Mouse (Mus musculus): ENCODE measurements around the gene Enox1. TPM values are rescaled to one million over a fixed set of nuclear protein-coding genes. Genes with fewer than 3 reads are reported as not detected.

Gene Enox1
- polyA plus RNA-seq, 1 experiment: 1.1 TPM

DNA sequence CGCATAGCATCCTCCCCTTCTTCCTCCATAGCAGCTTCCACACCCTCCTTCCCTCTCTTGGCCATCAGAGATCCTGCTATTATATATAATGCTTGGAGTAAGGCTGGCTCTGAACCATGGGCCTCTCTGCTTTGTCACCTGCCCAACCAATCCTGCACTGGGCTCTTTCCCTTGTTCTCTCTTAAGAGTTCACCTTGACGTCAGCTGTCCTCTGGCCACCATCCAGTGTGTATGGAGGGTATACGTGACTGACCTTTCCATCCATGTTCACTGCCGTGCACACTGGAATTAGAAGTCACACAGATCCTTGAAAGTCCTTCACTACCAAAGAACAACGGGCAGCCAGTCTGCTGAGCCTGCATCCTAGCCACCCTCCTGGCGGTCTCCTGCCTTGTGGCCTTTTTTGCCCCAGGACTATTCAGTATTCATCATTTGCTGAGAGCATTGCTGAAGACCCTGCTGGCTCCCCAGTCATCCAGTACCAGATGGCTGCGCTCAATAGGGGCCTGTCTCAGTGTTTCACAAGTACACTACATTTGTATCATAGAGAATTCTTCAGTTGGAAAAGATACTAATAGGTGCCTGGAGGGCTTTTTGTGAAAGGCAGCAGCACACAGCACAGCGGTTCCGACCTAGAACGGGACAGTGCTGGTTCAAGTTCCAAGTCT lies 526.5 kb downstream of the Enox1 start:
- 90% methylated on average over 10 of the region's 10 CpGs for WGBS
- Histone ChIP-seq H3K4me1 (ENCODE audit: control insufficient read depth, insufficient read depth, low read length) (no peaks in the 10 kb centered on the region), H3K4me3 (ENCODE audit: insufficient read depth, low read depth, low read length) (no peak overlapping the region), H3K36me3 (ENCODE audit: control insufficient read depth, insufficient read depth, low read length) (no peaks in the 10 kb centered on the region), H3K27me3 (replicated peaks; ENCODE audit: control insufficient read depth, insufficient read depth, low read length) (no peaks in the 10 kb centered on the region), H3K27ac (ENCODE audit: insufficient read depth, low read depth, low read length) (no peak overlapping the region)
- TF ChIP-seq POLR2A (IDR thresholded peaks at IDR 0.05; ENCODE audit: low read depth, low read length) (no peak), CTCF (conservative IDR thresholded peaks at IDR 0.05; ENCODE audit: insufficient read depth, insufficient read length, low read depth, low read length) (no peak)
- DNase-seq: no peak

DNA sequence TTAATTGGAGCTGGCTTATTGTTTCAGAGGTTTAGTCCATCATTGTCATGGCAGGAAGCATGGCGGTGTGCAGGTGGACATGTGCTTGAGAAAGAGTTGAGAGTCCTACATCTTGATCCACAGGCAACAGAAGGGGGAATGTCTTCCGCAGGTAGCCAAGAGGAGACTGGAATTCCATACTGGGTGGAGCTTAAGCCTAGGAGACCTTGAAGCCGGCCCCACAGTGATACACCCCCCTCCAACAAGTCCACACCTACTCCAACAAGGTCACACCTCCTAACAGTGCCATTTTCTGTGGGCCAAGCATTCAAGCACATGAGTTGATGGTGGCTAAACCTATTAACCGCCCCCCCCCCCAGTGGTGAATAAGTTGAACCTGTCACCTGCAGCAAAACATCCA lies 533.3 kb downstream of the Enox1 start:
- Histone ChIP-seq H3K4me1 (ENCODE audit: control insufficient read depth, insufficient read depth, low read length) (no peaks in the 10 kb centered on the region), H3K27ac (ENCODE audit: insufficient read depth, low read depth, low read length) (no peak overlapping the region), H3K27me3 (replicated peaks; ENCODE audit: control insufficient read depth, insufficient read depth, low read length) (no peaks in the 10 kb centered on the region), H3K36me3 (ENCODE audit: control insufficient read depth, insufficient read depth, low read length) (no peaks in the 10 kb centered on the region), H3K4me3 (ENCODE audit: insufficient read depth, low read depth, low read length) (no peak overlapping the region)
- no peak for DNase-seq
- no peak for TF ChIP-seq CTCF (conservative IDR thresholded peaks at IDR 0.05; ENCODE audit: insufficient read depth, insufficient read length, low read depth, low read length)
- no peak for TF ChIP-seq POLR2A (IDR thresholded peaks at IDR 0.05; ENCODE audit: low read depth, low read length)
- 90% methylated on average over 4 of the region's 4 CpGs for WGBS

DNA sequence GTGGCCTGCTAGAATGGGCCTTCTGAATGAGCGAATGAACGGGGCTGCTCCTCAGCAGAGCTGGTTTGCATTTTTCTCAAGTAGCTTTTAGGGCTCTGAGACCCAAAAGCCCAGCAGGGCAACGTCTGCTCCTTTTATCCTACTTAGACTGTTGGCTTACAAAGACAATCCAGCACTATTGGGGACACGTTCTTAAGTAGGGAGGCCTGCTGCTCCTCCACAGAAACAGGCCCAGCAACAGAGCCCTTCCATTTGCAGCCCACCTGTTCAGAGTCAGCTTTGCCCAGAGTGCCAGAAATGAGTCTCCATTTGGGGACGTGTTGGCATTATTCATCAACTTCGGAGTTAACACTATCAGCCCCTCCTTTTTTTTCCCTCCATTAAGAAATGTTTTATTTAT lies 548.4 kb downstream of the Enox1 start:
- 89% methylated on average over 6 of the region's 6 CpGs for WGBS
- TF ChIP-seq POLR2A (IDR thresholded peaks at IDR 0.05; ENCODE audit: low read depth, low read length) (no peak), CTCF (conservative IDR thresholded peaks at IDR 0.05; ENCODE audit: insufficient read depth, insufficient read length, low read depth, low read length) (no peak)
- no peak for DNase-seq

DNA sequence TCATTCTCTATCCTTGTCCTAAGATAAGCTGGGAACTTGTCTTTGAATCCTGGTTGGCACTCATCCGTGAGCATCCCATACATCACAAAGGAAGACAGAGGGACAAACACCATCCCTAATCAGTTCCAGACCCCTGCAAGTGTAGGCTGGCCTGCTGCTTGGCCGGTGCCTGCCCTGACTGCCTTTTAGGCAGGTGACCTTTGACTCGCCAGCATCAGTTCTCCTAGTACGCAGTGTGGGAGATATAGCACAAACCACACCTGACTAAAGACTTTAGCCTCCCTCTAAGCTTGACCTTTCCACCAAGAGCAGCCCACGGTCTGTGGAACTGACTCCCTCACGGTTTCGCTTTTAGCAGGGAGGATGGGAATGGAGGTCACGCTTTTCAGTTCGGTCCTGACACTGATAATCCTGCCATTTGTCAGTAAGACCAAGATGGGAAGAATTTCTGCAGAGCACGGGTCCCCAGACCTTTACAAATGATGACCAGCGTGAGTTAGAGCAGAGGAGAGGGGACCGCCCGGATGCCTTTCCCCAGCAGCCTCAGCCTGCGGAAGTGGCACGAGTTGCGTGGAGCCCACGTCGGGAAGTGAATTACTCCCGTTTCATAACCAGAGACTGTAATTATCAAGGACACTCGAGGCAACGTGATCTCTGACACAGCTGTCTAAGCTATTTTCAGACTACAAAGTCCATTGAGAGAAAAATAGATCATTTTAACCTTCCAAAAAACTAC lies 550.1 kb downstream of the Enox1 start:
- H3K4me1 ChIP-seq (ENCODE audit: control insufficient read depth, insufficient read depth, low read length): no peaks in the 10 kb centered on the region
- 44% methylated on average over 21 of the region's 21 CpGs for WGBS
- no peaks in the 10 kb centered on the region; the same call in 1 of the 2 replicates for H3K27me3 ChIP-seq (replicated peaks; ENCODE audit: control insufficient read depth, insufficient read depth, low read length)
- no peak for DNase-seq
- H3K36me3 ChIP-seq (ENCODE audit: control insufficient read depth, insufficient read depth, low read length): no peaks in the 10 kb centered on the region
- TF ChIP-seq CTCF (conservative IDR thresholded peaks at IDR 0.05; ENCODE audit: insufficient read depth, insufficient read length, low read depth, low read length) (no peak), POLR2A (IDR thresholded peaks at IDR 0.05; ENCODE audit: low read depth, low read length) (no peak)
- no peak overlapping the region for H3K27ac ChIP-seq (ENCODE audit: insufficient read depth, low read depth, low read length)
- no peak overlapping the region for H3K4me3 ChIP-seq (ENCODE audit: insufficient read depth, low read depth, low read length)

More for the DNA sequence above, 548.4 kb downstream of the Enox1 start:
- no peaks in the 10 kb centered on the region for H3K4me1 ChIP-seq (ENCODE audit: control insufficient read depth, insufficient read depth, low read length)
- H3K27me3 ChIP-seq (replicated peaks; ENCODE audit: control insufficient read depth, insufficient read depth, low read length): no peaks in the 10 kb centered on the region; the same call in 1 of the 2 replicates
- H3K36me3 ChIP-seq (ENCODE audit: control insufficient read depth, insufficient read depth, low read length): no peaks in the 10 kb centered on the region
- H3K4me3 ChIP-seq (ENCODE audit: insufficient read depth, low read depth, low read length): no peak overlapping the region
- H3K27ac ChIP-seq (ENCODE audit: insufficient read depth, low read depth, low read length): no peak overlapping the region

DNA sequence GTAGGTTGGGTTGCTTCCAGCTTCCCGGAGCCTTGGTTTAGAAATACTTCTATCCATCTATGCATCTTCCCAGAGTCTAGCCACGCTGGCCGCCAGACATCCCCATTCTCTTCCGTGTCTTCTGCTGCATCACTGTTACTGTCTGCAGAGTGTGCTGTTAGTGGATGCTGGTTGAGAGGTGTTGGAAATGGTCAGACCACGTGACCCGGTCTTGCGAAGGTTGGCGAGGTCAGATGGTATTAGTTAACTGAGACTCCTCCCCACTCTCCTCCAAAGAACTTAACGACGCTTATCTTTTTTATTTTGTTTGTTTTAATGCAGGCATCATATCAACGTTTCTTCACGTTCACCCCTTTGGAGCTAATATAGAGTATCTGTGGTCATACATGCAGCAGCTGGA lies 550.7 kb downstream of the Enox1 start:
- H3K4me3 ChIP-seq (ENCODE audit: insufficient read depth, low read depth, low read length): no peak overlapping the region
- TF ChIP-seq CTCF (conservative IDR thresholded peaks at IDR 0.05; ENCODE audit: insufficient read depth, insufficient read length, low read depth, low read length): no peak
- TF ChIP-seq POLR2A (IDR thresholded peaks at IDR 0.05; ENCODE audit: low read depth, low read length): no peak
- no peak for DNase-seq
- H3K36me3 ChIP-seq (ENCODE audit: control insufficient read depth, insufficient read depth, low read length): no peaks in the 10 kb centered on the region
- H3K27ac ChIP-seq (ENCODE audit: insufficient read depth, low read depth, low read length): no peak overlapping the region
- 40% methylated on average over 12 of the region's 12 CpGs for WGBS
- no peaks in the 10 kb centered on the region for H3K4me1 ChIP-seq (ENCODE audit: control insufficient read depth, insufficient read depth, low read length)
- no peaks in the 10 kb centered on the region; the same call in 1 of the 2 replicates for H3K27me3 ChIP-seq (replicated peaks; ENCODE audit: control insufficient read depth, insufficient read depth, low read length)

DNA sequence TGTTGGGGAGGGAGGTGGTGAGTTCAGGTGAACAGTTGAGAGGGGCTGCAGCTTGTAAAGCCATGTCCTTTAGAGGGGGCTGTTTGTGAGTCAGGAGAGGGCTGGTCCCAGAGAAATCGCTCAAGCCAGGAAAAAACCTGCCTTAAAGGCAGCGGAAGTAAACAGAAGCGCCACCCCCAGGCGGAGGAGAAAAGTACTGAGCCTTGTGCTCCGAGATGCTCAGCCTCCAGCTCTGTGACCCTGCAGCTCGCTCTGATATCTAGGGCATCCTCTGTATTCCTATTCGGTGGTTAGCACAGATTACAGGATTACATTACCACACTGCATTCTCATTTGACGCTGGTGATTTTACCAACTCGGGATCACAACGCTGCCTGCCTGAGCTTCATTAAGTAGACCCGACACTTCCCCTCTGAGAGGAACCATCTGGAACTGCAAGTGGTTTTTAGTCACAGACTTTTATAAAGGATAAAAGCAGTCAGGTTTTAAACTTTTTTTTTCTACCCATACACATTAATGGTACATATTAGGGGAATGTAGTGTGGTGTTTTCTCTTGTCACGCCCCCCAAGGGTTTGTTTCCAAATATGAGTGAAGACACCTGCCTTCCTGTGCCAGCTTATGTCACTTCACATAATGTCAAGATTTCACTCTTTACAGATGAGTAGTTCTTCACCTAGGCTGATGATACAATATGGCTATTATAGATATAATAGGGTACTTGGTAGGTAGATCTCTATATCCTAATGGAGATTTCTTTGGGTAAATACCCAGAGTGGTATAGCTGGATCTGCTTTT lies 552.0 kb downstream of the Enox1 start:
- WGBS: 38% methylated on average over 12 of the region's 12 CpGs
- no peak for TF ChIP-seq CTCF (conservative IDR thresholded peaks at IDR 0.05; ENCODE audit: insufficient read depth, insufficient read length, low read depth, low read length)
- TF ChIP-seq POLR2A (IDR thresholded peaks at IDR 0.05; ENCODE audit: low read depth, low read length): no peak
- Histone ChIP-seq H3K4me1 (ENCODE audit: control insufficient read depth, insufficient read depth, low read length) (no peaks in the 10 kb centered on the region), H3K36me3 (ENCODE audit: control insufficient read depth, insufficient read depth, low read length) (no peaks in the 10 kb centered on the region), H3K4me3 (ENCODE audit: insufficient read depth, low read depth, low read length) (no peak overlapping the region), H3K27ac (ENCODE audit: insufficient read depth, low read depth, low read length) (no peak overlapping the region), H3K27me3 (replicated peaks; ENCODE audit: control insufficient read depth, insufficient read depth, low read length) (no peaks in the 10 kb centered on the region)
- no peak for DNase-seq

Data from kidney, adult 2 months (tissue).